Mouse (Mus musculus) urinary bladder, postnatal 25 days (tissue): ENCODE results near the gene Ccdc59.

Source experiments
- DNase-seq: peaks from one replicate; pipeline ENCODE4 v3.0.0; 2022; ENCODE audit warnings: low spot score

Ccdc59 gene

GRCm38 (mm10) chr10:105840928-105841888 is at the start of gene Ccdc59, which contains the start of gene Mettl25:
Ccdc59 (plus strand) TSS chr10:105841067.
Mettl25 (minus strand) TSS chr10:105841380.
- DNase-seq: peak; percentile 95

GRCm38 (mm10) chr10:105793776-105794552 is 46.9 kb upstream of the Ccdc59 start:
- DNase-seq: no peak

- no peak for DNase-seq
Measured at GRCm38 (mm10) chr10:105797250-105797924, 43.5 kb upstream of the Ccdc59 start.

- no peak for DNase-seq
Measured at GRCm38 (mm10) chr10:105801147-105801546, 39.7 kb upstream of the Ccdc59 start.

GRCm38 (mm10) chr10:105802132-105802531 is 38.7 kb upstream of the Ccdc59 start:
- no peak for DNase-seq

GRCm38 (mm10) chr10:105803461-105803860 is 37.4 kb upstream of the Ccdc59 start:
- no peak for DNase-seq

GRCm38 (mm10) chr10:105806259-105807010 is 34.4 kb upstream of the Ccdc59 start:
- no peak for DNase-seq

GRCm38 (mm10) chr10:105834627-105835228 is 6.1 kb upstream of the Ccdc59 start:
- no peak for DNase-seq

- DNase-seq: no peak
Measured at GRCm38 (mm10) chr10:105842574-105842973, 1.7 kb downstream of the Ccdc59 start.

GRCm38 (mm10) chr10:105850286-105850685 is 9.4 kb downstream of the Ccdc59 start:
- no peak for DNase-seq

- DNase-seq: no peak
Measured at GRCm38 (mm10) chr10:105851136-105851535, 10.3 kb downstream of the Ccdc59 start.

GRCm38 (mm10) chr10:105867312-105867711 is 26.4 kb downstream of the Ccdc59 start:
- no peak for DNase-seq
